Mouse (Mus musculus) frontal cortex, postnatal 36 days (tissue): ENCODE results near the gene Parp12.

Experiments used
- DNase-seq, 2 experiments: peaks; one replicate each; pipeline ENCODE4 v3.0.0; 2022; ENCODE audit warnings: low spot score in 2 of 2

The Parp12 gene

DNA sequence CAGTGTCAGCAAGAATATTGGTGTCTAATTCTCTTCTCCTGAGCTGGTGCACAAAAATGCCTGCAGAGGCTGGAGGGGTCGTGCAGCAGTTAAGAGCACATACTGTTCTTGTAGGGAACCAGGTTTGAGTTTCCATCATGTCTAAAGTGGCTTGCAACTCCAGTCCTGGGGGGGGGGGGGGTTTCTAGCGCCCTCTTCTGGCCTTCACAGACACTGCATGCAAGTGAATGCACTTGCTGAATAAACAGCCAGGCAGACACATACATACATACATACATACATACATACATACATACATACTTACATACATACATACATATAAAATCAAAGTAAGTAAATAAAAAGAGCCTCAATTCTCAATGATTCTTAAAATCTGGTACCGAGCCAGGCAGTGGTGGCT is 59.8 kb downstream of the Parp12 start:
- no peak for DNase-seq

DNA sequence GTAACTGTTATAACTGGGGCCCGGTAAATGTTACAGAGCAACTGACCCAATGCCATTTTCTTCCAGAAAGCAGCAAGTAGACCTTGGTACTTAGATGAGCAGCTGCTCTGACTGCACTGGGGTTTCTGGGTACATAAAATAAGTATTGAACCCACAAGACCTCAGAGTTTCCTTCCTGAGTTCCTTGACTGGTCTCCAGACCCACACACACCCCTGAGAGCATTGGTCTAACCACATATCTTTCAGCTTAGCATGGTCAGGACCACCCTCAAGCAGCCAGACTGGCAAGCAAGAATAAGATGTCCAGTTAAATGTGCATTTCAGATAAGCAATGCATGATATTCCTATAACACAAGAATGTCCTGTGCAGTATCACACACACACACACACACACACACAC is 61.0 kb downstream of the Parp12 start:
- DNase-seq: no peak

DNA sequence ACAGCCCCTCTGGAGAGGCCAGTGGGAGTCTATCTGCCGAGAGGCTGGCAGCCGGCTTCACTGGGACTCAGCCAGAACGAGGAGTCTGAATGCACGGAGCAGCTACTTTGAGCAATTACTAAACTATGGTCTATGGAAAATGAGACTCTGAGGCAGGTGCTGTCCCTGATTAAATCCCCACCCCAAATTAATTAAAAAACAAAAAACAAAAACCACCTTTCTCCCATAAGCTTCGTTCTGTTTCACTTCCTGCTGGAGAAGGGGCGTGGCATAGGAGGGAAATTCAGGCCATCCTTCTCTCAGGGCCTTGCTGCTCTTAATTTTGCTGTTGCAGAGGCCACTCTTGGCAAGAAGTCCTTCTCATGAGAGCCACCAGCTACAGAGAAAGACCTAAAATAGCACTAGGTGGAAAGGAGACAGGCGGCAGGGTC is 62.3 kb downstream of the Parp12 start:
- no peak for DNase-seq

DNA sequence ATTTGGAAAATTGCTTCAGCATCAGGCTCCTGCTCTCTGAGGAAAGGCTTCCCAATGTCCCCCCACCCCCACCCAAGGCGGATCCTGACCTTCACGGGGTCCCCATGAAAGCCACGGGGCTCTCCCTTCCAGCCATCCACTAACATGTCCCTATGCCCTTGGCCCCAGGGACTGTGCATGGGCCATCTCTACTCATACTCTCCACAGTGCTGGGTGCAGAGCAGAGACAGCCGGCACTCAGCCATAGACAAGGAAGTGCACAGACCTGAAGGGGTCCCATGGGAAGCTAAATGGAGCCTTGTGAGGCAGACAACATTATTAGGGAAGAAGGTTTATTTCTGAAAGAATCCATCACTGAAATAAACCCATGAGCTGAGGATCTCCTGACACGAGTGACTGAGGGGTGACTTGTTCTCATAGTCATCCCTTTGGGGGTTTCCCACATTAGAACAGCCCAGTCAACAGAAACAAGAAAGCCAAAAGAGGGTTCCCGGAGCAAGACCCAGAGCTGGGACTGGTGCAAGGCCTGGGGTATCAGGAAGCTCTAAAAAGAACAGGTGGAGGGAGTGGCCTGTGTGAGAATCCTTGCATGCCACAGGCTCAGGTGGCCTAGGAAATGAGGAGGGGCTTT is 63.2 kb downstream of the Parp12 start:
- DNase-seq: no peak

DNA sequence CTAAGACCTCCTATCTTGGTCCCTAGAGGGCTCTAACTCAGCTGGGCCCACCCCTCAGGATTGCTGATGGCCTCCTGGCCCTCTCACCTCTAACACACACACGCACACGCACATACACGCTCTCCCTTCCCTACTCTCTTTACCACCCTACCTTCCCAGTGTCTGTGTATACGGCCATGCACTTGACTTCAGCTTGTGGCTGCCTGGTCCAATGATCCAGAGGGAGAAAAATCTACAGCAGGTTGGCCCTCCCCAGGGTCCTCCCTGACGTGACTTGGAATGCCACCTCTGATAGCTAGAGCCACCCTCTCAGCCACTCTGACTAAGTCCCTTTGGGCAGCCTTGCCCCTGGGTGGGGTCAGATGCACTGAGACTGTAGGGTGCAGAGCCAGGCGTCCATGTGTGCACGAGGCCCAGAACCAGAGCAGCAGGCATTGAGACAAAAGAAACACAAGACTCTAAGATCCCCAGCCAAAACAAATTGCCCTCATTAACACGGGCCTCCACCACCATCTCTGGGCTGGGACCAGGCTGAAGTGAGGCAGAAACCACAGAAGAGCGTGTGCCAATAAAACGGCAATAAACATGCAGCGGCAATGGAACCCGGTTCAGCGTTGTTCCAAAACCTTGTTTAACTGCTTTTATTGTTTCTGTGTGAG is 63.8 kb downstream of the Parp12 start:
- DNase-seq: no peak

DNA sequence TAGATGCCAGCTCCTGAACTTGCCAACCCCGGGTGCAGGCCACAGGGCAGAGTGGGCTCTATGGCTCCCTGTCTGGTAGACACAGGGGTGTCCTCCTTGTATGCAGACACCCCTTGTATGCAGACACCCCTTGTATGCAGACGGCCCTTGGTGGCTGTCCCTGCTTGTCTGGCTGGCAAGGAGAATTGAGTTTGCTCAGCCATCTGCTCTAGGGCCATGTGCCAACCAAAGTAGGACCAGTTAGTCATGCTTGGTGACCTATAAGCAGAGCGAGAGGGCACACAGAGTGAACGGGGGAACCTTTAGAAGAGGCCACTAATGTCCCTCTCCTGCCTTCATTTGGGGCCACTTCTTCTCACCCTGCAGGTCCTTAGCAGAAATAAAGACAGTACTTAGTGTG is 65.5 kb downstream of the Parp12 start:
- DNase-seq: no peak

DNA sequence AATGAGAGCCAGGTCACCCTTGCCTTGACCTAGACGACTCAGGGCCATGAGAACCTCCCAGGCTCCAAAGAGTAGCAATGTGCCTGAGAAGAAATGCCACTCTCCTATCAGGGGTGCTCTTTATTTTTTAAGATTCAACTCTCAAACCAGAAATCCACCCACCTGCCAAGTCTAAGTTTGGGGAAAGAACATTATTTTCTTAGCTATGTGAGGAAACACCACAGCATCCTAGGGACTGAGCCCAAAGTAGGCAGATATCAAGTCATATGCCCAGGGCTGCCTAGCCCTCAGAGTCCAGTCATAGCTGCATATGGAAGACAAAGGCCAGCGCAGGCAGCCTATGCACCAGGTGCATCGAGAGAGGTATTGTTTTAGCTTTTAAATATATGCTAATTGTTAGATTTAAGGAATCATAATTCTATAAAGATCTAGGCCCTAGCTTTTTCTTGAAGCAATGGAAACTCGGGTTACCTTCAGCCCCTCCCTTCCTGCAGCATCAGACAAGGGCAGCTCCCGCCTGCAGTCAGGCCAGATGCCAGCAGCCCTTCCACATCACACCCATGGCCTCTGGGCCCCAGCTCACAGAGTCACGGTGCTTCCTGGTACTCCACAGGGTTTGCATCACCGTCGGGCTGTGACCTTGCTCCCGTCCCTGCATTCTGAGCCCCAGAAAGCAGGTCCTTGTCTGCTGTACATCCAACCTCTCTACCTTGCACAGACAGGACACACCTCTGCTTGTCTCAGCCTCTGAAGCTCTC is 66.2 kb downstream of the Parp12 start:
- no peak for DNase-seq

DNA sequence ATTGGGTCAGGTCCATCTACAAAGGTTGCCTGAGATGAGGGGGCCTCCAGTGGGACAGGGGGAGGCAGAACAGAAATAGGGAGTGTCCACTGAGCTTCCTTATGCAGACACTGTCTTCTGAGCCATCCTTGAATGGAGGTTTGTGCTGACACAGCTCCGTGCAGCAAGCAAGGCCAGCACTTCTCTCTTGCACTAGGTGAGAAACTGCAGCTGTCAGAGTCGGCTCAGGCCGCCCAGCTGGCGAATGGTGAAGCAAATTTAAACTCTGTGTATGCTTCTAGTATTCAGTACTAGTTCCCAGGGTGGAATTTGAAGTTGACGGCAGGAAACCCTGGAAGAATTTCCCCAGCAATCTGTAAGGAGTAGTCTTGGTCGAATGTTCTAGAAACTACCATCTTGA is 67.3 kb downstream of the Parp12 start:
- DNase-seq: peak in 1 of 2 experiments; percentile 33

DNA sequence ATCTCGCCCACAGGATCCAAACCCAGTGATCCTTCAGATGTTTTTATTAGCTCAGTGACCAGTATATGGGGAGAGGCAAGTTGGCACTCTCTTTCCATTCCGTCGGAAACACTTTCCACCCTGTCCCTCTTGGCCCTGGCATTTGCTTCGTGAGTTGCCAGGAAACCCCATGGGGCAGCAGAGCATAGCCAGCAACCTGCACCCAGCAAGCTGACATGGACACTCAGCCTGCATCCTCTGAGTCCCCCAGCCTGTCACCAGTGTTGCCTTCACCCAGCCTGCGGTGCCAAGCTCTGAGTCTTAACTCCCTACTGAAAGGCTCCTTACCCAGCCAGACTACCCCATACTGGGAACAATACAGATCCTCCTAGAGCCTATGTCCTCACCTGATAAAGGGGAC is 69.0 kb downstream of the Parp12 start:
- no peak for DNase-seq

DNA sequence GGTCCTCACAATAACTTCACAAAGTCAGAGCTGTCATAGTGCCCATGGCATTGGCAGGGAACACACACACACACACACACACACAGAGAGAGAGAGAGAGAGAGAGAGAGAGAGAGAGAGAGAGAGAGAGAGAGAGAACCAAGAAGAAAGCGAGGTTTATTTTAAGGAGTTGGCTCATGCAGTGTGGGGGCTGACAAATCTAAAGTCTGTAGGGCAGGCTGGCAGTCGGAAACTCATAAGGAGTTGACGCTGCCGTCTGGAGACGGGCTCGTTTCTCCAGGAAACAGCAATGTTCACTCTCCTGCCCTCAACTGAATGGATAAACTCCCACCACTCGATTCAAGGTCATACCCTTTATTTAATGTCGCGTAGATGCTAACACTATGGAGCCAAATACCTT is 77.7 kb downstream of the Parp12 start:
- DNase-seq: peak in 1 of 2 experiments; percentile 63
